Mouse (Mus musculus) heart, postnatal 14 days (tissue): ENCODE measurements at regions not wholly inside any gene's neighbourhood (a gene's known extent, or its start where the extent isn't known, plus 50 kb on each side); places are given as distances from the start of the nearest gene placed in this dataset.

Experiments used
- DNase-seq, 2 experiments: peaks; one replicate each; pipeline ENCODE4 v3.0.0; 2021 to 2022
- intact Hi-C: fragments of 180-260 bp; cut with DNase I; formaldehyde crosslinking; loops from one replicate; pipeline ENCODE4 v1.15.1; 2025

DNA sequence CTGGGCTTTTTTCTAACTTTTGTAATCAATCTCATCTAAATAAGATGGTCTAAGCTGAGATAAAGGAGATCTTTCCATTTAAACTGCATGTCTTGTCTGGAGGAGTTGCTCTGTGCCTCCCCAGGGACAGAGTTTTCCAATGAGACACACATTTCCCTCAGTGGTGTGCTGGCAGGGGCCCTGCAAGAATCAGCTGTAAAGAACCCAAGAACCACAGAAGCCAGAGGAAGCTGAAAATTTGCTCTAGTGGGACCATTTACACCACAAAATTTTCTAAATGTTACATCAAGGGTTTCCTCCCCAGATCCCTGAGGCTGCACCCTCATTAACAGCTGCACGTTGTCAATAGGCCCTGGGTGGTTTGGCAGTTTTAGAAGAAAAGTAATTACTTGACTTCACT lies 301.0 kb upstream of the Ttc14 start:
- intact Hi-C loops = no loop called here
- DNase-seq = no peak

DNA sequence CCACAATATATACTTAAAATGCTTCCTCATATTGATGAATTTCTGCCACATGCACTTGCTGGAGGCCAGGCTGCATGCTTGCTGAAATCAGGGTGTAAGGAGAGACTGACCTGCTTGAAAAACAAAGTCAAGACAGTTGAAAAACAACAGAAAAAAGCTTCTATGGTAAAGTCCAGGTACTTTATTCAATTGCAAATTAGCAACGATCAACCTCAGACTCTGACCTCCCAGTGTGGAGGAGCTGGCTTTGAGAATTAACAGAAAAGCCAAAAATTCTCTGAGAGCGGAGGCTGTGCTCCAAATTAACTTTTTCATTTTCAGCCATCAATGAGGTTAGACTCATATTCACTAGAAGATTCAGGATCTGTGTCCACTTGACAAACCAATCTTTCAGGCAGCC lies 291.4 kb upstream of the Ttc14 start:
- intact Hi-C loops = no loop called here
- DNase-seq = no peak

DNA sequence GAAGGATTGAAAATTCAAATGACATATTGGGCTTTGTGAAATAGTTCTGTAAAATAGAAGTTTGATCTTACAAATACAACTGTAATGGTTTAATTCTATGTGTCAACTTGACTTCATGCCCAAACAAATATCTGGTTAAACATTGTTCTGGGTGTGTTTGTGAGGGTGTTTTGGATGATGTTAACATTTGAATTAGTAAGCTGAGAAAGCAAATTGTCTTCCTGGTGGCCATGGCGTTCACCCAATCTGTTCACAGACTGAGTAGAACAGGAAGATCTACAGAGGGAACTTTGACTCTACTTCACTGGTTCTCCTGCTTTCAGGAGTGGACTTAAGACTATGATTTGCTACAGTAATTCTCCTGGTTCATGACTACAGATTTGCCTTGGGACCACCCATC lies 255.5 kb upstream of the Ttc14 start:
- intact Hi-C loops = no loop called here

DNA sequence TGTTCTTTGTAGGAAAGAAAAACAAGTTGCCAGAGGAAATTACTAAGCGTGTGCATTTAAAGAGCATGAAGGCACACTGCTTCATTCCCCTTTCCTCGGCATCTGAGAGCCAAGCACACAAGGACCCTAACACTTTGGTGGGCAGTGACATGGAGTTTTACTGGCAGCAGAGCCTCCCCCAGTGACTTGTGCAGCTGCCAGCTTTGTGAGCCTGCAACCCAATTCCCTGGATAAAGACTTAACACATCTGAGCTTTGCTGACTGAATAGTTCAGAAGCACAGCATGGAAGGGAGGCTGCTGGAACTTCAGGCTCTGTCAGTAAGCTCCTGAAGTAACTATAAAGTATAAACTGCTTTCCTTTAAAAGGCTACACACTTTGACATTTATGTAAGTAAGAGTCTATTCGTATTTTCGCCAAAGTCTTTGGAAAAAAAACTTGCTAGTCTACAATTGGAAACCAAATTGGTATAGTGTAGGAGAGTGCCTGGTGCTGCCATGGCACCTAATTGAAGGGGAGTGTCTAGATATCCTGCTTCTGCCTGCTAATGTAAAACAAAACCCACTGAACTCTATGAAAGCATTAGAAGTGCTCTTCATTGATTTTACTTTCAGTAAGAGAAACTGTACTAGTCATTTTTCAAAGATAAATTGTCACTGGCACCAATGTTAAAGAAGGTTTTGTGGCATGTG lies 236.8 kb upstream of the Ttc14 start:
- intact Hi-C loops = no loop called here
- no peak for DNase-seq

More for the DNA sequence above, 255.5 kb upstream of the Ttc14 start:
- no peak for DNase-seq

DNA sequence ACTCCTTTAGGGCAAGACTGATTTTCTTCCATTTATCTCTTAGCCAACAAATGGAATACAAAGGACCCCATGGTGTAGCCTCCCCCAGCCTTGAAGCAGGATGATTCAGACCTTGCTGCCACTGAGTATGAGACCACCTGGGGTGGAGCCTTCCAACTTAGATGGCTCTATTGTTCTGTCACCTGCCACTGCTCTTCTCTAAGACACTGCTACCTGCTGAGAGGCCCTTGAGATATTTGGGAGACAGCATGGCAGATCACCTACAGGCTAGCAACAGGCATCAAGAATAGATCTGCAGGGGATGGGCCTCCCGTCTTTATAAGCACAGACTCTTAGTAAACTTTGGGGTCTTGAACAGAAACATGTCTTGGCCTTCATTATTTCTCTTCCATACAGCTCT lies 219.0 kb upstream of the Ttc14 start:
- intact Hi-C loops = no loop called here
- DNase-seq = no peak

DNA sequence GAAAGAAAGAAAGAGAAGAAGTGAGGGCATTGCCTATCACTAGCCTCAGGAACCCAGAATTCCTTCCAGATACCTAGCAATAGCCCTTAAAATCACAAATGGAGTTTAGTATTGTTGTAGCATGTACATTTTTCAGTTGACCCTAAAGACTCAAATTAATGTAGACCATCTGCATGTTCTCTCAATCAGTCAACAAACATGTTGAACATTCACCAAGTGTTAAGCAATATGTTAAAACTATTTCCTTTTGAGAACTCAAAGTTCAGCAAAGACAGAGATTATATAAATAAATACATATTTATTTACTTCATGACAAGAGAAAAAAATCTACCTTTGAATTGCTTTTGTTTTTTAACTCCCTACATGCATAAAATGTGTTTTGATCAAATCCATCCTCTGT lies 185.4 kb upstream of the Ttc14 start:
- intact Hi-C loops = no loop called here
- DNase-seq = no peak

DNA sequence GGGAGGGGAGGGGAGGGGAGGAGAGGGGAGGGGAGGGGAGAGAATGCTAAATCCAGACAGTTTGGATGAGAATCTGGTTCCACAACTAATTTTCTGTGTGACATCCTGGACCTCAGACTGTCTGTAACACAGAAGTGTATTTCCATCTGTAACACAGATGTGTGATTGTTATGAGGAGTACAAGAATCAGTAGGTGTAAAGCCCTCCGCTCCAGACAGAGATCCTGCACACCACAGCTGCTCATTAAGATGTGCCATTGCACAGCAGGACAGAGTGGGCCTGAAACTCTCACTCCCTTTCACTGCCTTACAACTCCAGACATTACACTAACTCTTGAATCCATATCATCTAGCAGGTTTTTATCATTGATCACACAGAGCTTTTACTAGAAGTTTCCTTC lies 182.8 kb upstream of the Ttc14 start:
- intact Hi-C loops = no loop called here
- DNase-seq = no peak

DNA sequence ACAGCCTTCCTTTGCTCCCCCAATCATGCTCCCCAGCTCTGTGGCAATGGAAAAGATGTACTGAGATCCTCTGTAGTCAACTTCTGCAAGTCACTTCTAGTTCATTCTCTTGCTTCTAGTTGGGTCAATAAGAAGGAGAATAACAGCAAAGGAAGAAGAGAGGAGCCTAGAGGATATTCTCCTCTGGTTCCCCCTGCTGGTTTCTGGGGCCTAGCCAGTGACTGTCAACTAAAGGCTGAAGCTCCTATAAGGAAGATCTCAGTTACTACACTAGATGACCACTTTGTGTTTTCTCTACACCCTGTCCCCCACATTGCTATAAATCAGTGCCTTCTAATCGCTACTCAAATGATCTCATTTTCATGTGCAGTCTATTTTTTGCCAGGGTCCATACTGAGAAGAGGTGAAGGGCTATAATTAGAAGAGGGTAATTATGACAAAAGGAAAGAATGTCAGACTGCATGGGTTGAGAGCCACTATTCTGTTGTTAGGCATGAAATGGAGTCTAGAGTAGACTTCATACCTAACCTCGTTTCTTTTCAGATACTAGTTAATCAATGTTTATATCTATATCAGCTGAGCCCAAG lies 166.6 kb upstream of the Ttc14 start:
- DNase-seq = peak; percentile 4 to 12
- intact Hi-C loops = loop anchor here (10.0 kb wide), 1 partner anchor 102 kb away; no protein-coding TSS in a partner anchor

DNA sequence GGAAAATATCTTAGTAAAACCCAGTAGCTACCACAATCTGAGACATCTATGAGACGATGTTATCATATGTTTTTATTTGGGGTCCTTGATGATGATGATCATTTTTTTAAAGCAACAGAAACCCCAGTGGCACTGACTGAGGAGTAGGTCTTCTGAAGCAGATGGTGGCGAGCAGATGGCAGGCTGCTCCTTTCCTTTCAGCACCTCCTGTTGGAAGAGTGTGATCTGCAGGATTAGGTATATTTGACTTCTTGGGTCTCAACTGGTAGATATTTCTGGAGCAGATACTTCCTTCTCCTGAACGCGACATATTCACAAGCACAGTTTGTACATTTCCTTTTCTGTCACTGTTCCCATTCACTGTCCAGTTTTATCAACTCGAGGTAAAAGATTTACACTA lies 141.0 kb upstream of the Ttc14 start:
- no peak for DNase-seq
- intact Hi-C loops = no loop called here
